Mouse (Mus musculus): Measurements from ENCODE around the gene 7530416G11Rik.

Gene 7530416G11Rik

DNA sequence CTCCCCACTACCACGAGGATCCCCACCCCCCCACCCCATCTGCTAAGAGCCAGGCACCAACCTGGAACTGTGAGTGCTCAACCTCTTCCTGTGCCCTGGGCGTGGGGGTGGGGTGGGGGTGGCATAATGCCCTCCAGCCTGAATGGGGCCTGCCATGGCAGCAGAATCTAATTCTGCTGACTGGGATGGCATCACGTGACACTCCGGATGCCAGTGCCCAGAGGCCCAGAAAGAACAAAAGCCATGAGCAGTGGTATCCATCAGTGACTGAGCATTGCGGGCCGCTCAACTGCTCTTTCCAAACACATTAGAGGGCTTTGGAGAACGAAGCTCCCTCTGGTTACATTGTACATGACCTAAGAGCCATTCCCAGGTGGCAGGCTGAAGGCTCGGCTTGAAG is at the start of gene 7530416G11Rik:
TSS of gene 7530416G11Rik (minus strand) at position 101 of the 400 bp plus-strand sequence.
- no peak for DNase-seq

- no peak for DNase-seq
Measured at GRCm38 (mm10) chr15:85546500-85546899, 43.5 kb upstream of the 7530416G11Rik start.

GRCm38 (mm10) chr15:85545369-85545768 is 42.3 kb upstream of the 7530416G11Rik start:
- no peak for DNase-seq

DNA sequence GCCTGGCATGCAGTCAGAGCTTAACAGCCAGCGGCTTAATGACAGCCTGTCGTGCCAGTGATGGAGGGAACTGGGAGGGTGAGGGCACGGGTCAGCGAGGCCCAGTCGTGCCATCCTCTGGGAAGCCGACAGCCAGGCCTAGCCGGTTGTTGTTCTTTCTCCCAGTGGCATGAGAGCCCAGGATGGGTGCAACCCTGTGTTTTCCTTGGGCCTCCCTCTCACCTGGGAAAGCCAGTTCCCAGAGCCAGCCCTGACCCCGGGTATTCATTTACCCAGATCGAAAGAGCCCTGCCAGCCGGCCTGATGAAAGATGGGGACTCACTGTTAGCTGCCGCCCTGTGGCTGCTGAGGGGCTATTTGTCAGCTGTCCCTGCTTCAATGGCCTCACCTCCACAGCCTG is 35.1 kb upstream of the 7530416G11Rik start:
- no peak for DNase-seq

DNA sequence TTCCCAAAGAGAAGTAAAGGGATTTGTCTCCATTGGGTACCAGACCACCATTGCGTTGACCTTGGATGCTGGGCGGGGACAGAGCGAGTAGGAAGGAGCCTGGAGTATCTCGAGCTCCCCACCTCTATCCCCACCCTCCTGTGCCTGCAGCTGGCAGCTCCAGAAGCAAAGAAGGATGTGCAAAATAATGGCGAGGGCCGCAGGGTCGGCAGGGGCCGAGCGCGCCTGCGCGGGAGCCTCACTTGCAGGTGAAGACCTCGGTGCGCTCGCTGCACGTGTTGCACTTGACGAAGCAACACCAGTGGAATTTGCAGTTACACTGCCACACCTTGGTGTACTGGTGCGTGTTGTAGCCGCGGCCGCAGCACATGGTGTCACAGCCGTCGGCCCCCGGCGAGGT is 34.1 kb upstream of the 7530416G11Rik start:
- DNase-seq, result no peak

DNA sequence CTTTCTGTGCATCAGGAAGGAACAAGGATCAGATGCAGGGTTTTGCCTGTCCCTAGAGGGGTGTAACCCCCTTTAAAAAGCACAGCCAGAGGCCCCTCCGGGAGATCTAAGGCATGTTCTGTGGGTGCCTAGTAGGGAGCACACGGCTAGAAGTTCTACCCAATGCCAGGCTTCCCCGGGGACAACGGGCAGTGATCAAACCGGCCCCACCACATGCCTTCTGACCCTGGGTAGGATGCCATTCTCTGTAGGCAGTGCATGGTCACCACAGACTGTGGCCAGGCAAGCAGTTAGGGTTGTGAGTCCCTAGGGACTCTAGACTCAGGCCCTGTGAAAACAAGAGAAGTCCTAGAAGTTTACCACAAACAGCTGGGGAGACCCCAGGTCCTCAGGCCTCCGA is 31.6 kb upstream of the 7530416G11Rik start:
- no peak for DNase-seq

- DNase-seq, result peak; percentile 51 to 70
Measured at GRCm38 (mm10) chr15:85534215-85534614, 31.2 kb upstream of the 7530416G11Rik start.

DNA sequence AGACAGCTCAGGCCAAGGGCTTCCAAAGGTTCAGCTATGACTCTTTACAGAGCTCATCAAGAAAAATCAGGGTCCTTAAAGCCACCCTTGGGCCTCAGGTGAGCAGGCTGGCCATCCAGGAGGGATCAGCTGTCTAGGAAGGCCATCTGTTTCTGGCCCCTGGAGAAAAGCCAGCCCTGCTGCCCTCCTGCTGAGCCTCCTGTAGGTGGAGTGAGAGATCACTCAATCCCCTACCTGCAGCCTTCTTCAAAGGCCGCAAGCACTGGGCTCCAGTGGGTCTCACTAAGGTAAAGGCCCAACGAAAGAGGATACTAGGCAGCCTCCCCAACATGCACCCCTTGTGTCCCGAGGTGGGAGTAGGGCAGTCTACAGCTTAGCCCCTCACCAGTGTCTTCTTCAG is 29.0 kb upstream of the 7530416G11Rik start:
- DNase-seq, result no peak

DNA sequence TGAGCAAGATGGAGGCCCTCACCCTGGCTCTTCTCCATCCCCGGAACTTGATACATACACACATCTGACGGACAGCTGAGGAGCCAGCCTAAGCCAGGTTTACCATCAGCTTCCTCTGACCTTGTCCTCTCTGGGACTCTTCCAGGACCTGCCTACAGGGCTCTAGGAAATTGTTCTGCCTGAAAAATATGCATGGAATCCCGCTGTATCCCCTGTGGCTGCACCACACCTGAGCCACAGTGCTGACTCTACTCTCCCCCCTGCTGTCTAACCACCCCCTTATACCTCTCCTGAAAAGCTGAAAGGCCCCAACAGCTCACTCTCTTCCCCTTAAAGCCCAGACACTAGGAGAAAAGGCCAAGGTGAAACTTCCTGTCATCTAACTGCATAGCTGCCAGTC is 26.9 kb upstream of the 7530416G11Rik start:
- no peak for DNase-seq

DNA sequence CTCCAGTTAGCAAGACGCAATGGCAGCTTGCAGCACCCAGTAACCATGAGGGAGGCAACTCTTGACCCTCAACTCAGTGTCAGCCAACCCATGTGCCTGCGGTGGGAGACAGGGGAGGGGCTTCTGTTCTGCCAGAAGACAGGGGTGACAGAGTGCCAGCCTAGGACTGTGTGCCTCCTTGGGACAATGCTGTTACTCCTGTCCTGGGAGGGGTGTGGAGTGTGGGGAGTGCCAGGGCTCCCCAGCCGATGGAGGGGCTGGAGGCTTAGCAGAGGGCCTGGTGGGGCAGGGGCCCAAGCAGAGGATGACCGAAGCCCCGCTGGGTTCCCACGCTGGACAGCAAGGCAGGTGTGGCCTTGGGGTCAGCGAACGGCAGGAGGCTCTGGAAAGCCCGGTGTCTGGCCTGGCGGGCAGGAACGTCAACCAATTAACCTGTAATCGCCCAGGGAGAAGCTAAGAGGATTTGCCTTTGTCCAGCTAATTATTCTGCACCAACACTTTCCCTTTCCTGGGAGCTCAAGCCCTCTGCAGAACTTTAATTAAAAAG is 21.4 kb upstream of the 7530416G11Rik start:
- no peak for DNase-seq

GRCm38 (mm10) chr15:85523173-85523991 is 20.4 kb upstream of the 7530416G11Rik start:
- DNase-seq, result peak; percentile 51 to 72

DNA sequence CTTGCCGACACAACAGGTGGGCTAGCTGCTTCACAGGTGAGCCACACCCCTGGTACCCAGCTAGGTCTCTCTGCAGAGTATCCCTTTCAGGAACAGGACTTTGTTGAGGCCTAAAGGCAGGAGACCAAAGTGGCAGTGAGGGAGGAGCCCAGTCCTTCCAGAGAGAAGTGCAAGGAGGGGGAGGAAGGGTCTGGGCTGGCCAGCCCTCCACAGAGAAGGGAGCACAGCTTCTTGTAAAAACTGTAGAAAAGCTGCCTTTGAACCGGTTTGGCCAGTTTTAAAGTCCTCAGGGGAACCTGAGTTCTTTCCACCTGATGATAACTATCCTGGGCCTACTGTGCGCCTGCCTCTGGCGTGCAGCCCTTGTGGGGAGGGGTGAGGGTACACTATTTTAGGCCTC is 16.4 kb upstream of the 7530416G11Rik start:
- DNase-seq, result peak in 1 of 2 experiments; percentile 22

DNA sequence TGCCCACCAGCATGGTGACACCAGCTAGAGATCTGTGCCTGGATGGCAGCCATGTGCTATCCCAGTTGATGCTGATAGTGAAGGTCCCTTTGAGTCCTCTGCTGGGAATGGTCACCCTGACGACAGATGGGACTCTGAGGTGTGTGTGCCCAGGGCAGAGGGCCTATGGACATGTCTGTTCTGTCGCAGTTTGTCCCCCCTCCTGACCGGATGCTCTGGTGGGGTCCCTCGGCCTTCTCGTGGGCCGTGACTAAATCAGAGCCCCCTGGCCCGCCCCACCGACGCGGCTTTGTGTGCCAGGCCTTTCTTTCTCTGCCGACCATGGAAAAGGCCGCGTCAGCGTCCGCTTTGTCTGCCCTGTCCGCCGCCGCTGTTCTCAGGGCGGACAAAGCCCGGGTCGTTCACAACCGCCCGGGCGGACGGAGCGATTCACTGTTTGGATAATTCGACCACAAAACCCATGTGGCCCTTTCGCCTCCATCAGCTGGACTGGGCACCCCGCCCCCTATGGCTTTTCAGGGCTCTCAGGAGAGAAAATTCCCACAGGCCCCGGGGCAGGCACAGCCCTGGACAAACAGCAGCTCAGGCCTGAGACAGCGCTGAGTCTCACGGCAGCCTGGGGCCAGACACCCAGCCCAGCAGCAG is 4.5 kb upstream of the 7530416G11Rik start:
- no peak for DNase-seq

- no peak for DNase-seq
Measured at GRCm38 (mm10) chr15:85506680-85507079, 3.7 kb upstream of the 7530416G11Rik start.

DNA sequence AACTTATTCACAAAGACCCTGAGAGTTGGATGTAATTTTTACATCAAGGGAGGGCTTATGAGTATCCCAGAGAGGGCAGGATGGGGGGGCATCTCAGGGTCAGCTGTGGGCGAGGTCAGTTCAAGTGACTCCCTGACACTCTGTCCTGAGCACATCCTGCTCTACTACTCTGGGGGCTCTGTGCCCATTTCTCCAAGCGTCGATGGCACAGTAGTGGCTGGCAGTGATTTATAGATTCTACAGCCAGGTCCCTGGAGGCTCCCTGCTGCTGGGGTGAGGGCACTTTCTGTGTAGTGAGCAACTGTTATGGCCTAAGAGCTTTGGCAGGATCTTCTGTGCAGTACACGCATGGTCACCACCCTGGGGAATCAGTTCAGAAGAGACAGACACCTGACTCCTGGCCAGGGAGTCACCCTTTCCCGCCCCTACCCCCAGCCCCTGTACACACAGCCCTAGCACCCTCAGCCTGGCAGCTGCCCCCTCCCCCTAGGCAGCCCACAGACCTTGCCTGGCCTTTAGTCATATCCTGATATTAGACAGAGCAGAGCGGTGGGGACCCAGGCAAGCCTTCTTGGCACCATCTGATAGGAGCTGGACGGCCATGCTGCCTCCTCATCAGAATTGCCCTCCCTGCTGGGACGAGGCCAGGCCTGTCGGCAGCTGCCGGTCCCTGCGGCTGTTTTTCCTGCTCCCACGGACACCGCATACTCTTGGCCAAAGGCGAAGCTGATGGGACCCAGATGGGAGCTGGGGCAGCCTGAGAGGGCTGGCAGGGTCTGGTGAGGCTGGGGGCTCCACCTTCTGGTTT is 2.3 kb upstream of the 7530416G11Rik start:
- peak; percentile 27 to 41 for DNase-seq

- DNase-seq, result no peak
Measured at GRCm38 (mm10) chr15:85500267-85500666, 2.8 kb downstream of the 7530416G11Rik start.

- no peak for DNase-seq
Measured at GRCm38 (mm10) chr15:85497981-85498475, 5.0 kb downstream of the 7530416G11Rik start.

GRCm38 (mm10) chr15:85497548-85497947 is 5.5 kb downstream of the 7530416G11Rik start:
- no peak for DNase-seq

DNA sequence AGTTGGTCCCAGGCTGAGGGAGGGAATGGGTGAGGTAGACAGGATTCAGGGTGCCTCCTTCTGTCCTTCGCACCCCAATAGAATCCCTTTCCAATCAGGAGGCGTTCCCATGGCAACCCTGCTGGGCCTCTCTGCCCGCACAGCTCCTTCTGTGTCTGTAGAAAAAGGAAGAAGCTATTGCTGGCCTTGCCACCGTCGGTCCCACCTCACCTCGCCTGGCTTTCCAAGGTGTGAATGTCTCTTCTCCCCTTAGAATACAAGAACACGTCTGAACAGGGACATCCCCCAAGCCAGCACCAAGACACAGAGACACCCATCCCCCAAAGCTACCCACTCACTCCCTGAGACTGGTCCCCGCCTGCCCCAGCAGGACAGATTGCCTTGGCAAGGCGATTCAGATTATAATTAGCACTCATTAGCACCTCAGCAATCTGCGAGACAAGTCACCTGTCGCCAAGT is 8.8 kb downstream of the 7530416G11Rik start:
- no peak for DNase-seq

- DNase-seq, result no peak
Measured at GRCm38 (mm10) chr15:85489751-85490150, 13.3 kb downstream of the 7530416G11Rik start.

DNA sequence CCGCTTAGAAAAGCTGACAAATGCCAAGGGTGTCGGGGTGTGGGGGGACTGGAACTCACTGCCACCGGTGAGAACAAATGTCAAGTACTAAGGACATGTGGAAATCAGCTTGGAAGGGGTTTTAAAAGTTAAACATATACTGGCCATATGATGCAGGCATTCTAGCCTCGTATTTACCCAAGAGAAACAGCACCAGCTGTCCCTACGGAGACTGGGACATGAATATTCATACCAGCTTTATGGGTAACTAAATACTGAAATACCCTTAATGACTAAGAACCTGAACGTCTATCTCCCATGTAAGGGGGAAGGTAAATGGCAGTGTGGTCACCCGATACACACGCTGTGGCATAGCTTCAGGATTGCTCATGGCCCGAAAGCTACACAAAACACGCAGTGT is 14.1 kb downstream of the 7530416G11Rik start:
- DNase-seq, result no peak

DNA sequence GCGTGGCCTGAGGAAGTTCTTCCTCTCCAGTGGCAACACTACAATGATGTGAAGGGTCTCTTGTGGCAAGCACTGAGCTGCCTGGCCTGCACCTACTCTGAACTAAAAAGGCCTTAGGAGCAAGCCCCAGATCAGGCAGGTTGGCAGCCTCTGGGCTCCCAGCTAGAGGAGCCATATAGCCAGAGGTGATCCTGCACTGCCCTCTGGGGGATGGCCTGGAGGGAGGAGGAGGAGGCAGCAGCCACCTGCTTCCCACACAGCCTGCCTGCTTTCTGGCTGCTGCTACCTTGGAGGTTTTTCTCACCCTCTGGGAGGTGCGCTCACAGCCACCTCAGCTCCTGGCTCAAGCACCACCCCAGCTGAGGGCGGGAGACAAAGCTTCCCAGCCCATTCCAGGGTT is 22.4 kb downstream of the 7530416G11Rik start:
- DNase-seq, result peak; percentile 64 to 74

- DNase-seq, result peak in 1 of 2 experiments; percentile 42
Measured at GRCm38 (mm10) chr15:85479919-85480318, 23.1 kb downstream of the 7530416G11Rik start.

Measured in lung, adult 18-20 months (tissue).